Mouse (Mus musculus) right cerebral cortex, postnatal 10 days (tissue): ENCODE results near the gene Zfp276.

Source experiments
- DNase-seq, 2 experiments: peaks; one replicate each; pipeline ENCODE4 v3.0.0; 2021; ENCODE audit warnings: low spot score in 2 of 2

The Zfp276 gene

DNA sequence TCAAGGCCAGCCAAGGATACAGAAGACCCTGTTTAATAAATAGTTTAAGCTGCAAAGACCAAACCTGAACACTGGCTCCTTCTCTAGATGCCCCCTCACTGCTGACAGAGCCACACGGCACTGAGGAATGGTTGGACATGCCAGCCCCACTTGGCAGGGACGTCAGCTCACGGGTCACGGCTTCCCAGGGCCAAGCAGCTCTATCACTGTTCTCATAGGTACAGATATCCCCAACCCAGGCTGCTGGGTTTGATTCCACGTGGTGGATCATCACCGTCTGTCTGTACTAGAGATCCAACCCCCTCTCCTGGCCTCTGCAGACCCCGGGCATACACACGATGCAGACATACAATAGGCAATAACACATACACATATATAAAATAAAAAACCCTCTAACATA is 36.7 kb downstream of the Zfp276 start:
- no peak for DNase-seq

DNA sequence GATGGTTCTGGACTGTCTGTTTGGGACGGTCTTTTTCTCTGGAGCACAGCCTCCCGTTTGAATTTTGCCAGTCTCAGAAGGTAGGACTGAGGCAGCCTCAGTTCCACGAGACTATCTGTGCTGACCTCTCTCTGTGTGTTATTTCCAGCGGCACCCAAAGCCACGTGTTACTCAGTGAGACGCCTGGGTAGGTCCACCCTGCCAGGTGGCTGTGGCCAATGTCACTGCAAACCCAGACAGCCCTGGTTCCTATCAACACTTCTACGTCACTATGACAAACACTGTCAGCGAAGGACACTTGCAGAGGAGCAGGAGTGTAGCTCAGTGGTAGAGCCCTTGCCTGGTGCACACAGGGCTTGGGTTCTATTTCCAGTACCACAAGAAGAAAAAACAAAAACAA is 37.7 kb downstream of the Zfp276 start:
- no peak for DNase-seq

DNA sequence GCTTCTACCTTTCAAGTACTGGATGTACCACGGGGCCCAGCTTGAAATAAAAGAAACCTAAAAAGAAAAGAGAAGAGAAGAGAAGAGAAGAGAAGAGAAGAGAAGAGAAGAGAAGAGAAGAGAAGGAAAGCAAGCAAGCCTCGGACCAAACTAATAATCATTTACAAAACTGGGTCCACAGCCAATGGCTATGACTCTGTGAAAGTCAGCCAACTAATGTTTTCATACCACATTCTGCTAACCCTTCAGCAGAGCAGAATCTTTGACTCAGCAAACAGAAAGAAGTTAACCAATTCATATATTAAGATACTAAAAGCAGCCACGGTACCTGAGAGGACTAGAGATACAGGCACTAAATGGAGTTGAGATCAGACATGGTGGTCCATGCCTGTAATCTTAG is 38.3 kb downstream of the Zfp276 start:
- no peak for DNase-seq

GRCm38 (mm10) chr8:123292785-123293184 is 38.8 kb downstream of the Zfp276 start:
- no peak for DNase-seq

GRCm38 (mm10) chr8:123298301-123298700 is 44.3 kb downstream of the Zfp276 start:
- DNase-seq, result no peak

GRCm38 (mm10) chr8:123308738-123309137 is 54.7 kb downstream of the Zfp276 start:
- no peak for DNase-seq

- DNase-seq, result no peak
Measured at GRCm38 (mm10) chr8:123317781-123318466, 63.9 kb downstream of the Zfp276 start.

GRCm38 (mm10) chr8:123318467-123318911 is 64.5 kb downstream of the Zfp276 start, which contains the start of gene Fanca:
Fanca (minus strand) TSS chr8:123318576.
- DNase-seq, result peak; percentile 95 to 96
